Mouse (Mus musculus) neural tube, postnatal 0 days (tissue): Measurements from ENCODE around the gene Grin3b. TPM values are rescaled to one million over a fixed set of nuclear protein-coding genes. Genes with fewer than 3 reads are reported as not detected.

ENCODE experiments used
- polyA plus RNA-seq: library from polyadenylated mRNA; unstranded; fragments of >200 nt; fragmentation: Nextera tagmentation; extraction: Ambion mirVana; gene quantifications from 2 replicates; pipeline ENCODE4 v1.2.1, GENCODE M21; 2015

Grin3b gene
- 0.24 and 0.35 TPM in 2 replicates for polyA plus RNA-seq

GRCm38 (mm10) chr10:79970415-79971182 lies at the start of gene Grin3b:
Gene Grin3b, plus strand, starts transcription at chr10:79970715.

GRCm38 (mm10) chr10:79920958-79921535 lies 49.5 kb upstream of the Grin3b start, which contains the start of gene R3hdm4:
Gene R3hdm4, minus strand, starts transcription at chr10:79921208.

GRCm38 (mm10) chr10:79926491-79927323 lies 43.8 kb upstream of the Grin3b start, which contains the start of gene Arid3a:
Gene Arid3a, plus strand, starts transcription at chr10:79927043.

GRCm38 (mm10) chr10:79959847-79960601 lies 10.5 kb upstream of the Grin3b start, which contains the start of gene Wdr18:
Gene Wdr18, plus strand, starts transcription at chr10:79960152.

GRCm38 (mm10) chr10:79984195-79984816 lies 13.8 kb downstream of the Grin3b start, which contains the start of gene Tmem259:
Gene Tmem259, minus strand, starts transcription at chr10:79984330.

GRCm38 (mm10) chr10:79988506-79989271 lies 18.2 kb downstream of the Grin3b start, which contains the start of gene Cnn2:
Gene Cnn2, plus strand, starts transcription at chr10:79988584.

GRCm38 (mm10) chr10:79996272-79997033 lies 25.9 kb downstream of the Grin3b start, which contains the start of gene Abca7:
Gene Abca7, plus strand, starts transcription at chr10:79996494.

GRCm38 (mm10) chr10:80016511-80016910 lies 46.0 kb downstream of the Grin3b start, which contains the start of gene Arhgap45:
Gene Arhgap45, plus strand, starts transcription at chr10:80016653.

Other genes with a start within 250 kb of the Grin3b start
- gene Polrmt, start 224.1 kb upstream of the Grin3b start, polyA plus RNA-seq: 33.3 and 33.7 TPM in 2 replicates
- gene Fgf22, start 215.6 kb upstream of the Grin3b start, polyA plus RNA-seq: 4.8 and 5.8 TPM in 2 replicates
- 115 and 119 TPM in 2 replicates for gene Rnf126, start 203.8 kb upstream of the Grin3b start, polyA plus RNA-seq
- gene Fstl3, start 193.4 kb upstream of the Grin3b start, polyA plus RNA-seq: 3.2 and 4.4 TPM in 2 replicates
- gene Prss57, start 179.8 kb upstream of the Grin3b start, polyA plus RNA-seq: 0.12 TPM in 1 of 2 replicates, not detected in the other
- 202 and 243 TPM in 2 replicates for gene Palm, start 177.1 kb upstream of the Grin3b start, polyA plus RNA-seq
- 0.36 and 0.45 TPM in 2 replicates for gene Misp, start 149.7 kb upstream of the Grin3b start, polyA plus RNA-seq
- gene Ptbp1, start 116.3 kb upstream of the Grin3b start, polyA plus RNA-seq: 41.0 and 46.2 TPM in 2 replicates
- gene Prtn3, start 96.2 kb upstream of the Grin3b start, polyA plus RNA-seq: 10.9 and 11.4 TPM in 2 replicates
- 253 and 298 TPM in 2 replicates for gene Plppr3, start 96.1 kb upstream of the Grin3b start, polyA plus RNA-seq
- gene Elane, start 84.5 kb upstream of the Grin3b start, polyA plus RNA-seq: not detected in 2 replicates
- 0.37 TPM in 1 of 2 replicates, not detected in the other for gene Cfd, start 79.9 kb upstream of the Grin3b start, polyA plus RNA-seq
- gene Med16, start 61.8 kb upstream of the Grin3b start, polyA plus RNA-seq: 38.0 and 41.7 TPM in 2 replicates
- gene Gm26602, start 59.9 kb upstream of the Grin3b start, polyA plus RNA-seq: 32.0 TPM in 1 of 2 replicates, not detected in the other
- gene Kiss1r, start 53.7 kb upstream of the Grin3b start, polyA plus RNA-seq: 3.6 and 3.7 TPM in 2 replicates
- gene R3hdm4, start 49.5 kb upstream of the Grin3b start, polyA plus RNA-seq: 268 and 306 TPM in 2 replicates
- 1.7 and 3.0 TPM in 2 replicates for gene Arid3a, start 43.7 kb upstream of the Grin3b start, polyA plus RNA-seq
- 108 and 110 TPM in 2 replicates for gene Wdr18, start 10.6 kb upstream of the Grin3b start, polyA plus RNA-seq
- gene Tmem259, start 13.6 kb downstream of the Grin3b start, polyA plus RNA-seq: 33.5 and 35.6 TPM in 2 replicates
- gene Cnn2, start 17.9 kb downstream of the Grin3b start, polyA plus RNA-seq: 19.9 and 20.5 TPM in 2 replicates
- 2.6 TPM in 2 replicates for gene Abca7, start 25.8 kb downstream of the Grin3b start, polyA plus RNA-seq
- gene Arhgap45, start 45.9 kb downstream of the Grin3b start, polyA plus RNA-seq: 1.9 TPM in 2 replicates
- 138 and 143 TPM in 2 replicates for gene Polr2e, start 69.1 kb downstream of the Grin3b start, polyA plus RNA-seq
- gene Gpx4, start 76.5 kb downstream of the Grin3b start, polyA plus RNA-seq: 738 and 765 TPM in 2 replicates
- 8.5 and 9.0 TPM in 2 replicates for gene Sbno2, start 134.9 kb downstream of the Grin3b start, polyA plus RNA-seq
- gene Stk11, start 145.1 kb downstream of the Grin3b start, polyA plus RNA-seq: 14.6 and 18.3 TPM in 2 replicates
- 803 and 819 TPM in 2 replicates for gene Atp5d, start 167.9 kb downstream of the Grin3b start, polyA plus RNA-seq
- 110 and 138 TPM in 2 replicates for gene Cbarp, start 170.1 kb downstream of the Grin3b start, polyA plus RNA-seq
- gene Midn, start 177.6 kb downstream of the Grin3b start, polyA plus RNA-seq: 16.4 and 21.8 TPM in 2 replicates
- gene Cirbp, start 195.3 kb downstream of the Grin3b start, polyA plus RNA-seq: 566 and 579 TPM in 2 replicates
- 6.4 and 8.1 TPM in 2 replicates for gene 1600002K03Rik, start 202.2 kb downstream of the Grin3b start, polyA plus RNA-seq
- 28.7 and 30.4 TPM in 2 replicates for gene Efna2, start 208.8 kb downstream of the Grin3b start, polyA plus RNA-seq